ENCODE assay signal across 11 mouse cellular contexts in genomic region chr6:144611383-144611791, GRCm38 (mm10).
A peak's percentile ranks its signal among the peaks of the same experiment; 100 is the strongest.
DNase-seq lines count a peak whose midpoint lies in the region; ATAC-seq lines count a peak whose summit lies in the region.
"Had no signal": no experiment of that assay in that cellular context is flagged by ENCODE, and none has a peak within 500 bp of the region (broad histone marks: within the 10 kb centered on the region; RNA-seq: fewer than 3 reads in every experiment).

No protein-coding gene starts in this region.

- H3K36me3 ChIP-seq in hindbrain, embryonic 11.5 days (ENCODE audit: control insufficient read depth, insufficient read depth, low read length): no peaks in the 10 kb centered on the region
- no peaks in the 10 kb centered on the region for H3K36me3 ChIP-seq in midbrain, embryonic 15.5 days (replicated peaks)
- H3K36me3 ChIP-seq: G1E; intestine, embryonic 15.5 days had no signal

- no peaks in the 10 kb centered on the region for H3K9me3 ChIP-seq in hindbrain, embryonic 11.5 days (ENCODE audit: control insufficient read depth, low read length)
- no peaks in the 10 kb centered on the region for H3K9me3 ChIP-seq in midbrain, embryonic 15.5 days
- H3K9me3 ChIP-seq: intestine, embryonic 15.5 days had no signal

- peak; percentile 21 for DNase-seq in embryo, embryonic 10.5 days (ENCODE audit: low spot score)
- no peak for DNase-seq in embryo, embryonic 9.5 days (ENCODE audit: extremely low spot score)
- DNase-seq in brain, embryonic 18.5 days (ENCODE audit: low read depth, low spot score): peak; percentile 26
- DNase-seq in hindbrain, embryonic 11.5 days (ENCODE audit: low spot score): peak; percentile 53
- DNase-seq in urinary bladder, postnatal 10 days (ENCODE audit: low spot score): no peak
- no peak for DNase-seq in urinary bladder, adult 2 months (ENCODE audit: low spot score)
- DNase-seq: right cerebral cortex, adult 18-20 months had no signal

- no peak overlapping the region for H3K4me2 ChIP-seq in hindbrain, embryonic 11.5 days (replicated peaks; ENCODE audit: low read depth, low read length)
- H3K4me2 ChIP-seq in midbrain, embryonic 15.5 days: peak overlapping the region; percentile 21; the same call in 1 of the 2 replicates
- H3K4me2 ChIP-seq: intestine, embryonic 15.5 days had no signal

- no peak overlapping the region for H3K4me3 ChIP-seq in hindbrain, embryonic 11.5 days (ENCODE audit: low read depth, low read length)
- no peak overlapping the region for H3K4me3 ChIP-seq in midbrain, embryonic 15.5 days
- H3K4me3 ChIP-seq: intestine, embryonic 15.5 days had no signal

- H3K27ac ChIP-seq in hindbrain, embryonic 11.5 days (ENCODE audit: low read depth, low read length): peak overlapping the region; percentile 18; the same call in 1 of the 2 replicates
- no peak overlapping the region; the same call in 1 of the 2 replicates for H3K27ac ChIP-seq in midbrain, embryonic 15.5 days
- H3K27ac ChIP-seq: intestine, embryonic 15.5 days had no signal

- H3K4me1 ChIP-seq in hindbrain, embryonic 11.5 days (replicated peaks; ENCODE audit: control insufficient read depth, insufficient read depth, low read length): no peaks in the 10 kb centered on the region
- peaks cover 13% of the 10 kb centered on the region for H3K4me1 ChIP-seq in midbrain, embryonic 15.5 days
- H3K4me1 ChIP-seq: intestine, embryonic 15.5 days had no signal

- 32% methylated on average over 4 of the region's 4 CpGs for WGBS in hindbrain, embryonic 11.5 days
- WGBS in midbrain, embryonic 15.5 days: 10% methylated on average over 4 of the region's 4 CpGs

- ATAC-seq in hindbrain, embryonic 11.5 days (ENCODE audit: low FRiP score): peak; percentile 77
- peak; percentile 82 for ATAC-seq in midbrain, embryonic 15.5 days (replicated peaks)
- ATAC-seq in CD4-positive, CD25-positive, alpha-beta regulatory T cell, adult 4 months: no peak
- ATAC-seq: intestine, embryonic 15.5 days had no signal

- no peaks in the 10 kb centered on the region for H3K27me3 ChIP-seq in hindbrain, embryonic 11.5 days (ENCODE audit: control insufficient read depth, insufficient read depth, low read length)
- H3K27me3 ChIP-seq in midbrain, embryonic 15.5 days (replicated peaks): peaks cover 3% of the 10 kb centered on the region
- H3K27me3 ChIP-seq: intestine, embryonic 15.5 days had no signal

- 0 out of 2 replicates have a peak overlapping the region, but pooled peaks have one; percentile 2 for H3K9ac ChIP-seq in hindbrain, embryonic 11.5 days (ENCODE audit: low read depth, low read length)
- H3K9ac ChIP-seq in midbrain, embryonic 15.5 days: no peak overlapping the region
- H3K9ac ChIP-seq: intestine, embryonic 15.5 days had no signal

Comparison
In these comparisons a context has a peak if more than half of its experiments do, and no peak if none do; other contexts are left out.
1. DNase-seq: peak in embryo, embryonic 10.5 days (single experiment), brain, embryonic 18.5 days (single experiment) and hindbrain, embryonic 11.5 days (single experiment); none in embryo, embryonic 9.5 days (single experiment), urinary bladder, postnatal 10 days (single experiment) and urinary bladder, adult 2 months (single experiment).